Mouse (Mus musculus): ENCODE data around the gene Chrm3. TPM values are rescaled to one million over a fixed set of nuclear protein-coding genes. Genes with fewer than 3 reads are reported as not detected.

Chrm3 gene
- total RNA-seq, 2 experiments from 2014 or later, result 41.6 to 47.2 TPM

- no peak for DNase-seq (ENCODE audit: low spot score in 2 of 2)
These were observed 364.8 kb downstream of the Chrm3 start for GRCm38 (mm10) chr13:9995852-9996251.

DNA sequence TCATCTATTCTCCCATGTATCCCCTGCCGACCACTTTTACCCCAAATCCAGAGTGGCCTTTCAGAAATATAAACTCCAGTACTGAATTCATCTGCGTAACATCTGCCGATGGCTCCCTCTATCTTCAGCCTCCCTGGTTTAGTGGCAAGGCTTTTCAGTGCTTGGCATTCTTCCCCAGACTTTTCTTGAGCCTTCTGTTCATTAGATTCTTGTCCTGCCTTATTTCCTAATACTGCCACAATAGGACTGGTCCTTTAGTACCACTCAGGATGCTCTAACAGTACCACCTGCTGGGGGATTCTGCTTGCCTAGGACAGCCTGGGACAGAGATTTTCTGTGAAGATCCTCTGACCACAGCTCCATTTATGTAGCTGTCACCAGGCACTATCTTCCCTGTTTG lies 367.1 kb downstream of the Chrm3 start:
- DNase-seq (ENCODE audit: low spot score in 2 of 2), result no peak

GRCm38 (mm10) chr13:9992640-9993039 lies 368.0 kb downstream of the Chrm3 start:
- DNase-seq (ENCODE audit: low spot score in 2 of 2), result no peak

GRCm38 (mm10) chr13:9985648-9986047 lies 375.0 kb downstream of the Chrm3 start:
- DNase-seq (ENCODE audit: low spot score in 2 of 2), result no peak

DNA sequence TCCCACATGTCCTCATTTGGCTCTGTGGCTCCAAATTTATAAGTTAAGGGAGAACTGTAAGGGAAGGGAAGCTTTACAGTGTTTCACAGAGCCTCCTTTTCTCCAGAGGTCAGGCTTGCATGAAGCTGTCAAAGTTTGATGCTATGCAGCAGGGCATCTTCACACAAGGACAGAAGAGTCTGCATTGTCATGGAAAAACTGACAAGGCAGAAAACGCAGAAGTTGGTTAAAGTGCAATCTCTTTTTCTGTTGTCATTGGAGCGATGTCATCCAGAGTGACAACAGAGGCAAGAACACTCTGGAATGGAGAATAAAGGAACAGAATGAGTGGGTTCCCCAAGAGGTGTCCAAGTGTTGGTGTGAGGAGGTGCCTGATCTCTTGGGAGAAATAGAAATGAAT lies 377.4 kb downstream of the Chrm3 start:
- no peak for DNase-seq (ENCODE audit: low spot score in 2 of 2)

GRCm38 (mm10) chr13:9977699-9978098 lies 382.9 kb downstream of the Chrm3 start:
- DNase-seq (ENCODE audit: low spot score in 2 of 2), result no peak

- DNase-seq (ENCODE audit: low spot score in 2 of 2), result peak in 1 of 2 experiments; percentile 0
These were observed 386.8 kb downstream of the Chrm3 start for GRCm38 (mm10) chr13:9973742-9974321.

GRCm38 (mm10) chr13:9971845-9972244 lies 388.8 kb downstream of the Chrm3 start:
- no peak for DNase-seq (ENCODE audit: low spot score in 2 of 2)

DNA sequence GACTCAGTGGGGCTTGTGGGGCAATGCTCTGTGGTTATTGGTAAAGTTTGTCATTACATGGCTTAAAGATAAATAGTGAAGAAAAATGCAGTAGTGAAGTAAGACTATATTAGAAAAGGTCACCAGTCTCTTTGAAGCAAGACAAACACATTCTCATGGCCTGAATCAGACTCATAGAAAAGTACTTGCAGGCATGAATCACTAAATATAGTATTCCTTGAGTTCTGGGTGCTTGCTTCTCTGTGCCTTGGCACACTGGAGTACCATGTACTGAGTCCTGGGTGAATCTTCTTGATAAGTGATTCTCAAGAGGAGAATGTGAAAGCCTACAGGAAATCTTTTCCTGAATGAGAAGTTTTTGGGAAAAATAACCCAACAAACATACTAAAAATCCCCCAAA lies 408.0 kb downstream of the Chrm3 start:
- DNase-seq (ENCODE audit: low spot score in 2 of 2), result no peak

GRCm38 (mm10) chr13:9951376-9951775 lies 409.3 kb downstream of the Chrm3 start:
- DNase-seq (ENCODE audit: low spot score in 2 of 2), result no peak

DNA sequence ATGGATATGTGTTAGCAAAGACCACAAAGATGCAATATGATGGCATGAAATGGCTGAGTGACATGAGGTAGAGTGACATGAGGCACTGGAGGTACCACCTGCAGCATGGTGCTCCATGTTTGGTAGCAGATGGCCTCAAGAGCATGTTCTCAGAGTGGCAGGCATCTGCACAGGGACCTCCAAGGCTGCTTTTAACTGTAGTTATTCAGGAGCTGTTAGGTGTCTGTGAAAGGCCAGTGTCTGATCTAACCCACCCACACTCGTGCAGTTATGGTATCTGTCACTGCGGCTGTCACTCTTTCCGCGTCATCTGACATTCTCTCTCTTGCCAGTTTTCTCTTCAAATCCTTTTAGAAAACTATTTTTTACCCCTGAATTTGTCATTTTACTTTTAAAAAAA lies 411.6 kb downstream of the Chrm3 start:
- peak; percentile 32 to 60 for DNase-seq (ENCODE audit: low spot score in 2 of 2)

DNA sequence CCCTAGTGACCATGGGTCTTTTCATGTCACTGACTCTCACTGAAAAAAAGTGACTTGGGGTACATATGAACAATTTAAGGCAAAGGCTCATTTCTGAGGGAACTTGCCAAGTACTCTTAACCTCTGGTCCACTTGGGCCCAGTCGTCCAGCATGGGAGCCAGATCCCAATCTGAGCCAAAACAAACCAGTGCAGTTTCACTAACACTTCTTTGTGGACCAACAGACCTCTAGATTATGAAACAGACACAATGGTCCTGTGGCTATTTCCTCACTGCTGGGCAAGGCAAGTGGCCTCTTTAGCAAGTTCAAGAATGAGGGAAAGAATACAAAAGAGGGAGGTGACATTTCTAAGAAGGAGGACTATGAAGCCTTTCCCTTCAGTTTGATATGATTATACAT lies 420.5 kb downstream of the Chrm3 start:
- no peak for DNase-seq (ENCODE audit: low spot score in 2 of 2)

GRCm38 (mm10) chr13:9938798-9939485 lies 421.7 kb downstream of the Chrm3 start:
- no peak for DNase-seq (ENCODE audit: low spot score in 2 of 2)

DNA sequence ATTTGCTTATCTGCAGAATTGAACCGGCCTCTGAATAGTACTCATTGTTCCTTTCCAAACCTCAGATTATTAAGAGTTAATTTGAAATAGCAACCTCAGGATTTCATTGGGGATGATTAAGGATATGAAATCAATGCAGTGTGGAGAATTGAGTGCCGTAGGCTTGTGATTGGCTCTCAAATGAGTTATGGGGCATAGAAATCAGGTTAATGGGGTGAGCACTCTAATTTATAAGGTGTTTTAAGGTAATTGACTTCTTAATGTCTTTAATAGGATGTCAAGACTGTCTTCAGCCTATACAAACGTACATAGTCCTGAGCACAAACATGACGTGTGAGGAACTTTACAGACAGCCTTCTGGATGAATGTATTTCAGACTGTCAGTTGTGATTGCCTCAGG lies 427.9 kb downstream of the Chrm3 start:
- DNase-seq (ENCODE audit: low spot score in 2 of 2), result no peak

GRCm38 (mm10) chr13:9930606-9931005 lies 430.0 kb downstream of the Chrm3 start:
- no peak for DNase-seq (ENCODE audit: low spot score in 2 of 2)

DNA sequence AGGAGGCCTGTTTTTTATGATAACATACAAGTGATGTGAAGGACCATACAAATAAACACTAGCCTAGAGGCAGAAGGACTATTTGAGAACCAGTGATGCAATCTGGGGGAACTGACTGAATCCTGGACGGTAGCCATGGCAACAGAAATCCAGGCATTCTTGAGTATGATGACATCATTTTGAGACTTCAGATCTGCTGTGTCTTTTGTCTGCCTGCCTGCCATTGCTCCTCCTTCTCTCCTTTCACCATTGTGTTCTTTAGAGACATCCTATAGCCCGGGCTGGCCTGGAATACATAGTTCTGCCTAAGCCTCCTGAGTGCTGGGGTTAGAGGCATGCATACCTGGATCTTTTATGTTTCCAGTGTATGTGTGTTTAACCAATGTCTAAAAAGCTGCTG lies 430.7 kb downstream of the Chrm3 start:
- peak; percentile 8 to 46 for DNase-seq (ENCODE audit: low spot score in 2 of 2)

DNA sequence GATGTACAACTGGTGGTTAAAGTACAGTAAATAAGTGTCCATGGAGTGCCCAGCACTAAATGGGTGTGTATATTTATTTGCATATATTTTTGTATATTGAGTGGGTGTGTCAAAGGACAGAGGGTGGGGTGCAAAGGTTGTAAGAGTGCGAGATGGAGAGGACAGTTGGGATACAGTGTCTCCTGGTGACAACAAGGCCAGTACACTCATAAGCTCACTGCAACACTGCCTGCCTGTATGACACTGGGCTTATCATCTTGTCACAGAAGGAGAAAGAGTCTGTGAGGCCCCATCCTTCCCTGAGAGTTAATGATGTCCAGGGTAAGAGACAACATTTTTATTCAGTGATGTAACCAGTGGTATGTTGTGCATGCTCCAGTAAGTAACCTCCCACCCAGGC lies 439.5 kb downstream of the Chrm3 start:
- no peak for DNase-seq (ENCODE audit: low spot score in 2 of 2)

- DNase-seq (ENCODE audit: low spot score in 2 of 2), result no peak
These were observed 447.9 kb downstream of the Chrm3 start for GRCm38 (mm10) chr13:9912697-9913096.

- DNase-seq (ENCODE audit: low spot score in 2 of 2), result no peak
These were observed 451.9 kb downstream of the Chrm3 start for GRCm38 (mm10) chr13:9908707-9909106.

- no peak for DNase-seq (ENCODE audit: low spot score in 2 of 2)
These were observed 453.4 kb downstream of the Chrm3 start for GRCm38 (mm10) chr13:9907202-9907601.

GRCm38 (mm10) chr13:9904455-9904854 lies 456.2 kb downstream of the Chrm3 start:
- DNase-seq (ENCODE audit: low spot score in 2 of 2), result no peak

GRCm38 (mm10) chr13:9900653-9901385 lies 459.8 kb downstream of the Chrm3 start:
- no peak for DNase-seq (ENCODE audit: low spot score in 2 of 2)
